Mouse (Mus musculus) monocyte, adult 5-6 weeks (primary cell): ENCODE measurements around the gene Spag7. TPM values are rescaled to one million over a fixed set of nuclear protein-coding genes. Genes with fewer than 3 reads are reported as not detected.

Source experiments
- ATAC-seq: fragments of 153-309, 156-312 bp; replicated peaks from 2 replicates; pipeline ENCODE4 v1.8.0; 2017; ENCODE audit warnings: mild to moderate bottlenecking; ENCODE audit not compliant: low TSS enrichment, insufficient number of reproducible peaks, severe bottlenecking, poor library complexity, low FRiP score
- total RNA-seq: library from RNA; stranded (forward); fragments of 200-1000, 200-491, 200-594 nt; gene quantifications from 3 replicates; pipeline ENCODE4 v1.2.3, GENCODE M21; 2017

The Spag7 gene
- total RNA-seq, 1 experiment from 2014 or later = 78.2 TPM

GRCm38 (mm10) chr11:70623053-70623742, 46.0 kb downstream of the Spag7 start:
- ATAC-seq = no peak

GRCm38 (mm10) chr11:70621972-70622814, 47.0 kb downstream of the Spag7 start:
- ATAC-seq = no peak

- no peak for ATAC-seq
These were observed 50.1 kb downstream of the Spag7 start, which contains the start of gene Chrne for GRCm38 (mm10) chr11:70619101-70619500. Gene Chrne, minus strand, starts transcription at chr11:70619216.

- ATAC-seq = no peak
These were observed 53.6 kb downstream of the Spag7 start, which contains the start of gene 4930544D05Rik for GRCm38 (mm10) chr11:70615516-70616093. Gene 4930544D05Rik, plus strand, starts transcription at chr11:70615848.

GRCm38 (mm10) chr11:70615074-70615473, 54.1 kb downstream of the Spag7 start:
- ATAC-seq = peak; percentile 89

Other genes with a start within 250 kb of the Spag7 start
- gene Arrb2, start 236.8 kb downstream of the Spag7 start, total RNA-seq = 94.2 to 148 TPM (median 113 TPM) in 3 replicates
- 37.7 to 56.2 TPM (median 52.1 TPM) in 3 replicates for gene Med11, start 217.5 kb downstream of the Spag7 start, total RNA-seq
- gene Zmynd15, start 210.0 kb downstream of the Spag7 start, total RNA-seq = 0.21 TPM in 1 of 3 replicates, not detected in the others
- 1.6 to 3.5 TPM (median 2.8 TPM) in 3 replicates for gene Cxcl16, start 209.4 kb downstream of the Spag7 start, total RNA-seq
- not detected in 3 replicates for gene Tm4sf5, start 164.2 kb downstream of the Spag7 start, total RNA-seq
- not detected in 3 replicates for gene Vmo1, start 154.8 kb downstream of the Spag7 start, total RNA-seq
- gene Gltpd2, start 150.2 kb downstream of the Spag7 start, total RNA-seq = not detected in 3 replicates
- 181 to 224 TPM (median 209 TPM) in 3 replicates for gene Psmb6, start 144.0 kb downstream of the Spag7 start, total RNA-seq
- not detected in 3 replicates for gene Gm40193, start 136.5 kb downstream of the Spag7 start, total RNA-seq
- 5.1 to 22.0 TPM (median 11.1 TPM) in 3 replicates for gene Pld2, start 129.4 kb downstream of the Spag7 start, total RNA-seq
- 50.8 to 81.3 TPM (median 55.8 TPM) in 3 replicates for gene Mink1, start 106.5 kb downstream of the Spag7 start, total RNA-seq
- gene 4930544D05Rik, start 53.6 kb downstream of the Spag7 start, total RNA-seq = not detected in 3 replicates
- 2.1 to 17.4 TPM (median 5.5 TPM) in 3 replicates for gene Chrne, start 50.2 kb downstream of the Spag7 start, total RNA-seq
- gene Gp1ba, start 30.3 kb downstream of the Spag7 start, total RNA-seq = 0.57 to 3.3 TPM in 2 of 3 replicates, not detected in the other
- 89.4 to 129 TPM (median 90.9 TPM) in 3 replicates for gene Rnf167, start 22.2 kb downstream of the Spag7 start, total RNA-seq
- gene Slc25a11, start 21.9 kb downstream of the Spag7 start, total RNA-seq = 41.1 to 62.6 TPM (median 43.5 TPM) in 3 replicates
- 527 to 871 TPM (median 568 TPM) in 3 replicates for gene Pfn1, start 14.8 kb downstream of the Spag7 start, total RNA-seq
- gene Eno3, start 12.2 kb downstream of the Spag7 start, total RNA-seq = 236 to 452 TPM (median 414 TPM) in 3 replicates
- 8.9 to 20.6 TPM (median 15.7 TPM) in 3 replicates for gene Camta2, start 18.7 kb upstream of the Spag7 start, total RNA-seq
- gene Inca1, start 30.7 kb upstream of the Spag7 start, total RNA-seq = 0.53 TPM in 1 of 3 replicates, not detected in the others
- 27.3 to 30.6 TPM (median 30.3 TPM) in 3 replicates for gene Kif1c, start 31.1 kb upstream of the Spag7 start, total RNA-seq
- gene Zfp3, start 94.8 kb upstream of the Spag7 start, total RNA-seq = 2.1 to 6.5 TPM (median 2.1 TPM) in 3 replicates
- 13.5 to 64.4 TPM (median 25.6 TPM) in 3 replicates for gene Scimp, start 143.2 kb upstream of the Spag7 start, total RNA-seq
- 69.4 to 95.6 TPM (median 71.4 TPM) in 3 replicates for gene Rabep1, start 175.4 kb upstream of the Spag7 start, total RNA-seq